Mouse (Mus musculus): ENCODE results near the gene Ctdsp1.

Gene Ctdsp1

GRCm38 (mm10) chr1:74397268-74397918, 6.1 kb downstream of the Ctdsp1 start:
- DNase-seq (ENCODE audit: low spot score): peak; percentile 95

- DNase-seq (ENCODE audit: low spot score): no peak
Observed at GRCm38 (mm10) chr1:74397919-74398451, 6.7 kb downstream of the Ctdsp1 start.

DNA sequence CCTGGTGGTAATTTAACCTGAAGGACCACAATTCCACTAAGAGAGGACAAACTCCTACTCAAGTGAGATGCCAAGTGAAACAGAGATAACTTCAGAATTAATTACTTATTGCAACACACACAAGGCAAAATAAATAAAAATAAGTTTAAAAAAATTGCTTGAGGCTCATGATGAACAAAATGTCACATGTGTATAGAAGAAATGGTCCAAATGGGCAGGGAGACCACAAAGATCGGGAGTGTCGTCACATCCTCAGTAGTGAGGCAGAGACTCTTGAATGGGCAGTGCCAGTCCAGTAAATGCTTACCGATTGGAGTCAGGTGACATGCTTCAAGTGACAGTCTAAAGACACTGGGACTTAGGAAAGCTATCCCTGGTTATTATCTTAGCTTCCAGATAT, 9.2 kb downstream of the Ctdsp1 start:
- DNase-seq (ENCODE audit: low spot score): no peak

GRCm38 (mm10) chr1:74401015-74401702, 9.8 kb downstream of the Ctdsp1 start:
- DNase-seq (ENCODE audit: low spot score): no peak

DNA sequence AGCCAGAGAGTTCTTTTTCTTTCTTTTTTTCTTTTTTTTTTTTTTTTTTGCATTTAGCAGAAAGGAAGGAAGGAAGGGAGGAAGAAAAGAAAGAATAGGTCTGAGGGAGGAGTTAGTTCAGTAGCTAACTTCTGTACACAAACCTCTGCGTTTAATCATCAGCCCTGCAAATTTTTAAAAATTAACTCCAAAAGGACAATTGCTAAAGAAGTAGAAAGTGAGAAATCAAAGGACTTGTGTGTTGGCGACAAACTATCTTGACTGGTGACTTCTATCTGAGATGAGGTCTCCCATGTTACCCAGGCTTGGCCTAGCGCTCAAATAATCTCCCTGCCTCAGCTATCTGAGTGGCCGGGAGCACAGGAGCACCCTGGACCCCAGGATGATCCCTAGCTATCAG, 12.9 kb downstream of the Ctdsp1 start:
- no peak for DNase-seq (ENCODE audit: low spot score)

- no peak for DNase-seq (ENCODE audit: low spot score)
Observed at GRCm38 (mm10) chr1:74408589-74409504, 17.5 kb downstream of the Ctdsp1 start, which contains the start of gene Vil1. Gene Vil1 (plus strand): TSS chr1:74409376.

GRCm38 (mm10) chr1:74411753-74412325, 20.5 kb downstream of the Ctdsp1 start:
- DNase-seq (ENCODE audit: low spot score): no peak

DNA sequence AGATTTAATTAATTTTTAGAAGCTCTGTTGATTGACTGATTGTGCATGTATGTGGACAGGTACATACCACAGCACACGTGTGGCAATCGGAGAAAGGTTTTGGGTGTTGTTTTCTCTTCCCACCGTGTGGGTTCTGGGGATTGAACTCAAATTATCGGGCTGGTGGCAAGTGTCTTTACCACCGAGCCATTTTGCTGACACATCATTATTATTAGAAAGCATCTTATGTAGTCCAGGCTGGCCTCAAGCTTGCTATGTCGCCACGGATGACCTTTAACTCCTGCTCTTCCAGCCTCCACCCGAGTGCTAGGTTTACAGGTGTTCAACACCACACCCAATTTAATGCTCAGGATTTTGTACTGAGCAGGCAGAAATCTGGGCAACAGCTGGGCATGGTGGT, 21.4 kb downstream of the Ctdsp1 start:
- DNase-seq (ENCODE audit: low spot score): no peak

- DNase-seq (ENCODE audit: low spot score): no peak
Observed at GRCm38 (mm10) chr1:74415143-74415542, 23.8 kb downstream of the Ctdsp1 start.

- DNase-seq (ENCODE audit: low spot score): no peak
Observed at GRCm38 (mm10) chr1:74418747-74419439, 27.6 kb downstream of the Ctdsp1 start.

DNA sequence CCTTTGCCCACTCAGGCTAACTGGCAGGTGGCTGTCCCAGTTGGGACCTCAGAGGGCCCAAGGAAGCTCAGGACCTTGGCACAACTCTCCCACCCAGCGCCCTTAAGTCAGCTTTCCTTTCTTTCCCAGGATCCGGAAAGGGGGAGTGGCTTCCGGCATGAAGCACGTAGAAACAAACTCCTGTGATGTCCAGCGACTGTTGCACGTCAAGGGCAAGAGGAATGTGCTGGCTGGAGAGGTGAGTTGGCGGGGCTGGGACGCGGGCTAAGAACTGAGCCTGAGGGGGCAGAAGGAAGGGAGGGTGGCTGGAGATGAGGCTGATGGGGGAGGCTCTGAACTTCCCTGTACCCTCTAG, 28.1 kb downstream of the Ctdsp1 start:
- DNase-seq (ENCODE audit: low spot score): no peak

DNA sequence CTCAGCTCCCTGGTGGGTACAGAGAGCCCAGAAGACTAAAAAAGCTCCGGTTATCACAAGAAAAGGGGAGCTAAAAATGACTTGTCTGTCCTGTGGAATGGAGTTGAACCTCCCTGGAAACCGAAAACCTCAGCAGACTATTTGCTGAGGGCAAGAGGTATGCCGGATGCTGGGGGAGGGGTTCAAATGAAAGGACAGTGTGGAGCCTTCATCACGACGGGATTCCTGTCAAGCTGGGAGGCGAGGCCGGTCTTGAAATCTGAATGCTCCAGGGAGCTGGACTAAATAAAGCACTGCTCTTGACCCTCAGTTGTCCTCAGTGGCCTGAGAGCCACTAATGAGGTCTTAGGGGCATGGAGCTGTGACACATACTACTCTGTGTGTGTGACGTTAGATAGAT, 31.8 kb downstream of the Ctdsp1 start:
- DNase-seq (ENCODE audit: low spot score): no peak

DNA sequence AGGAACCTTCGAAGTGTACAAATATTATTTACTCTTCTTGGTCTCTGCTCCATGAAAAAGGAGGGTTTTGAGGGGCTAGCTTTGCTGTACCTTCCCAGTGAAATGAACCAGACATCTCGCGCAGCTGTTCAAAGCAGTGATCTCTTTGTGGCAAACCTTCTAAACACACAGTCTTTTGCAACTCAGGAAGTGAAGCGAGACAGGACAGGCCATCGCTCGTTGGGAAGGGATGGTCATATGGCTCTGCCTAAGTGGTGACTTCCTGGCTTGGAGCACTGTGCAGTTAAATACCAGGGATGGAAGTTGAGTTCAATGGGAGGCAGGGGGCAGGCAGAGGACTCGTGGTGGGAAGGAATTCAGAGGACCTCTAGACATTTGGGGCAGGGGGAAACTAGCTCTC, 34.5 kb downstream of the Ctdsp1 start:
- DNase-seq (ENCODE audit: low spot score): no peak

- DNase-seq (ENCODE audit: low spot score): no peak
Observed at GRCm38 (mm10) chr1:74433220-74433619, 41.9 kb downstream of the Ctdsp1 start.

- no peak for DNase-seq (ENCODE audit: low spot score)
Observed at GRCm38 (mm10) chr1:74434596-74434995, 43.3 kb downstream of the Ctdsp1 start.

GRCm38 (mm10) chr1:74435563-74435962, 44.3 kb downstream of the Ctdsp1 start:
- no peak for DNase-seq (ENCODE audit: low spot score)

DNA sequence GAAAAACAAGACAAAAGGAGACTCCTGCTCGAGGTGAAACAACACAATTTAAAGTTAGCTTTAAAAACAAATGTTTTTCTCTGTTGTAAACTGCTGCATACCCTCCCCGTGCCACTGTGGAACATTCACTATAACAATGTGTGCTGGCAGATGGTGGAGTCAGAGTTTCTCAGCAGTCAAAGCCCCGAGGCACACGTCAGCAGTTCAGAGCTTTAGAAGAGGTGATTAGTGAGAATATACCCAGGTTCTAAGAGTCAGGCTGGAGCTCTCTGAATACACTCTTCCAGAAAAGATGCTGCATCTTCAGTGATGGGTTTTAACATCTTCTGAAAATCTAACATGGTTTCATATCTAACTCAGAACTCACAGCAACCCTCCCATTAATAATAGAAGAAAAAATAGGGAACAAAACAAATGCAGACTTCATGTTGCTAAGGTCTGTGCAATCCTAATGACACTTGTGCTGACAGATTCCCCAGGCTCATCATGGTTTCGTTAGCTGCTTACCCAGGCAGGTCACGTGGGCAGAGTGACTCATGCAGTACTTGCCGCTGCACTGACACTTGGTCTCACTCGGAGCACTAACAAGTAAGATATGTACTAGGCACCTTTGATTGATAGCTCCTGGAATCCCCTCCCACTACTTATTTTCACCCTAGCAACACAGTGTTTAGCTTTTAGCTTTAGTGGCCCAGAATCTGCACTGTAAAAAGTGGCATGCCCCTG, 46.6 kb downstream of the Ctdsp1 start:
- no peak for DNase-seq (ENCODE audit: low spot score)

GRCm38 (mm10) chr1:74439166-74439876, 48.0 kb downstream of the Ctdsp1 start:
- DNase-seq (ENCODE audit: low spot score): no peak

DNA sequence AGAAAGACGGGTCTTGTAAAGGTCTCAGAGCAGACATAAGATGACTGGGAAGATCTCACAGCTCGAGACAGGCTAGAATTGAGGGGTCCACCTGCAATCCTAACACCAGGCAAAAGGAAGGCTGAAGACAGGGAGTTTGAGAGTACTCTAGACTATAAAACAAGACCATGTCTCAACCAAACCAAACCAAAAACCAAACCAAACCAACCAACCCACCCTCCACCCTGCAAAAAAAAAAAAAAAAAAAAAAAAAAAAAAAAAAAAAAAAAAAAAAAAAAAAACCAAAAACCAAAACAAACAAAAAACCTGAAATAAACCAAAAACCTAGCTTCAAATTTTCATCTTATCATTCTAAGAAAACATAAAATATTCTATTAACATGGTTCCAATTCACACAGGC, 53.2 kb downstream of the Ctdsp1 start:
- DNase-seq (ENCODE audit: low spot score): no peak

Measured in urinary bladder, postnatal 10 days (tissue).